Mouse (Mus musculus) MEL (cell line): ENCODE results near the gene Polr2h. TPM values are rescaled to one million over a fixed set of nuclear protein-coding genes. Genes with fewer than 3 reads are reported as not detected.
A peak's percentile ranks its signal among the peaks of the same experiment; 100 is the strongest.

Experiments
- DNase-seq: peaks from one replicate; pipeline ENCODE4 v3.0.0; 2011; ENCODE audit warnings: low read depth, low spot score
- H3K27ac ChIP-seq: 2 replicates; pipeline ENCODE4 v1.5.1; 2012; ENCODE audit warnings: low read depth, mild to moderate bottlenecking, control low read depth, low read length, moderate library complexity; ENCODE audit not compliant: control insufficient read depth
- H3K27me3 ChIP-seq, 2 experiments: fragments of 150-350 bp in 1 of 2; sonication (generic) in 1 of 2; 2 replicates each; pipeline ENCODE4 v1.6.1; 2012; ENCODE audit warnings: low read length in 2 of 2, mild to moderate bottlenecking in 2 of 2, improper control_type of control experiment in 1 of 2, moderate library complexity in 1 of 2; ENCODE audit not compliant: insufficient read depth in 2 of 2, control insufficient read depth in 1 of 2
- H3K36me3 ChIP-seq, 2 experiments: 2 replicates each; pipeline ENCODE4 v1.6.1; 2012 to 2014; ENCODE audit warnings: low read length in 2 of 2, improper control_type of control experiment in 1 of 2, inconsistent platforms in 1 of 2, mild to moderate bottlenecking in 1 of 2; ENCODE audit not compliant: insufficient read depth in 2 of 2, control insufficient read depth in 1 of 2
- H3K4me1 ChIP-seq, 2 experiments: fragments of 150-350 bp in 1 of 2; sonication (generic) in 1 of 2; 2 replicates each; pipeline ENCODE4 v1.6.1; 2012; ENCODE audit warnings: low read length in 2 of 2, improper control_type of control experiment in 1 of 2, mild to moderate bottlenecking in 1 of 2; ENCODE audit not compliant: insufficient read depth in 2 of 2, control insufficient read depth in 1 of 2
- H3K4me3 ChIP-seq, 2 experiments: fragments of 150-350 bp in 1 of 2; sonication (generic) in 1 of 2; 2 replicates each; pipeline ENCODE4 v1.5.1; 2012; ENCODE audit warnings: low read depth in 2 of 2, low read length in 2 of 2, mild to moderate bottlenecking in 2 of 2, moderate library complexity in 2 of 2, control low read depth in 1 of 2, improper control_type of control experiment in 1 of 2; ENCODE audit not compliant: control insufficient read depth in 1 of 2, insufficient read depth in 1 of 2
- H3K79me2 ChIP-seq: 2 replicates; pipeline ENCODE4 v1.6.1; 2012; ENCODE audit warnings: mild to moderate bottlenecking, low read length, moderate library complexity; ENCODE audit not compliant: control insufficient read depth, poor library complexity, insufficient read depth
- H3K9ac ChIP-seq: 2 replicates; pipeline ENCODE4 v1.6.1; 2012; ENCODE audit warnings: low read depth, mild to moderate bottlenecking, control low read depth, low read length, moderate library complexity; ENCODE audit not compliant: control insufficient read depth, poor library complexity, severe bottlenecking
- H3K9me3 ChIP-seq: fragments of 150-350 bp; sonication (generic); replicated peaks from 2 replicates; pipeline ENCODE4 v1.6.1; 2012; ENCODE audit warnings: mild to moderate bottlenecking, low read length, improper control_type of control experiment, moderate library complexity; ENCODE audit not compliant: insufficient read depth
- CHD1 ChIP-seq: IDR thresholded peaks from 2 replicates; pipeline ENCODE4 v1.6.1; 2012; ENCODE audit warnings: low read depth, mild to moderate bottlenecking, inconsistent platforms, low read length, improper control_type of control experiment
- CHD2 ChIP-seq: IDR thresholded peaks from 2 replicates; pipeline ENCODE4 v1.6.1; 2011; ENCODE audit warnings: low read length, improper control_type of control experiment
- E2F4 ChIP-seq: IDR thresholded peaks from 2 replicates; pipeline ENCODE4 v1.6.1; 2011; ENCODE audit warnings: low read depth, low read length, improper control_type of control experiment, borderline replicate concordance
- EP300 ChIP-seq, 2 experiments: IDR thresholded peaks; 2 replicates each; pipeline ENCODE4 v1.6.1; 2011; ENCODE audit warnings: improper control_type of control experiment in 2 of 2, low read length in 2 of 2, low read depth in 1 of 2, mild to moderate bottlenecking in 1 of 2
- ETS1 ChIP-seq: IDR thresholded peaks from 2 replicates; pipeline ENCODE4 v1.6.1; 2012; ENCODE audit warnings: low read depth, mild to moderate bottlenecking, inconsistent platforms, low read length, improper control_type of control experiment, moderate library complexity
- GABPA ChIP-seq: IDR thresholded peaks from 2 replicates; pipeline ENCODE4 v1.6.1; 2012; ENCODE audit warnings: low read depth, mild to moderate bottlenecking, inconsistent platforms, low read length, improper control_type of control experiment, moderate library complexity
- KAT2A ChIP-seq: conservative IDR thresholded peaks from 2 replicates; pipeline ENCODE4 v1.6.1; 2012; ENCODE audit warnings: low read depth, low read length, improper control_type of control experiment, inconsistent platforms
- MAFK ChIP-seq: IDR thresholded peaks from 2 replicates; pipeline ENCODE4 v1.6.1; 2011; ENCODE audit warnings: low read depth, mild to moderate bottlenecking, low read length, improper control_type of control experiment, borderline replicate concordance
- MAZ ChIP-seq: IDR thresholded peaks from 2 replicates; pipeline ENCODE4 v1.6.1; 2012; ENCODE audit warnings: low read depth, mild to moderate bottlenecking, inconsistent platforms, low read length, improper control_type of control experiment
- MEF2A ChIP-seq: IDR thresholded peaks from 2 replicates; pipeline ENCODE4 v1.6.1; 2014; ENCODE audit warnings: low read depth, mild to moderate bottlenecking, inconsistent platforms, low read length, improper control_type of control experiment; ENCODE audit not compliant: poor library complexity, insufficient replicate concordance, severe bottlenecking; ENCODE audit errors: extremely low read depth
- MYB ChIP-seq: IDR thresholded peaks from 2 replicates; pipeline ENCODE4 v1.6.1; 2011; ENCODE audit warnings: mild to moderate bottlenecking, low read depth, low read length, improper control_type of control experiment
- NELFE ChIP-seq: IDR thresholded peaks from 2 replicates; pipeline ENCODE4 v1.6.1; 2011; ENCODE audit warnings: low read depth, low read length, improper control_type of control experiment
- POLR2A ChIP-seq, 2 experiments: IDR thresholded peaks; 2 replicates each; pipeline ENCODE4 v1.6.1; 2011 to 2012; ENCODE audit warnings: low read length in 2 of 2, mild to moderate bottlenecking in 2 of 2, control low read depth in 1 of 2, improper control_type of control experiment in 1 of 2, low read depth in 1 of 2, moderate library complexity in 1 of 2; ENCODE audit not compliant: control insufficient read depth in 1 of 2, insufficient read depth in 1 of 2, poor library complexity in 1 of 2
- POLR2AphosphoS2 ChIP-seq: IDR thresholded peaks from 2 replicates; pipeline ENCODE4 v1.6.1; 2011; ENCODE audit warnings: low read length, improper control_type of control experiment
- POLR2AphosphoS5 ChIP-seq: IDR thresholded peaks from 2 replicates; pipeline ENCODE4 v1.6.1; 2012; ENCODE audit warnings: low read depth, borderline replicate concordance, mild to moderate bottlenecking, inconsistent platforms, low read length, moderate library complexity, mixed read lengths
- SIN3A ChIP-seq: IDR thresholded peaks from 2 replicates; pipeline ENCODE4 v1.6.1; 2012; ENCODE audit warnings: low read length, improper control_type of control experiment, inconsistent platforms
- SMC3 ChIP-seq: IDR thresholded peaks from 2 replicates; pipeline ENCODE4 v1.6.1; 2011; ENCODE audit warnings: low read depth, low read length, improper control_type of control experiment
- TAL1 ChIP-seq: IDR thresholded peaks from 2 replicates; pipeline ENCODE4 v1.6.1; 2012; ENCODE audit warnings: mild to moderate bottlenecking, inconsistent platforms, low read length, moderate library complexity, mixed read lengths
- TBP ChIP-seq: IDR thresholded peaks from 2 replicates; pipeline ENCODE4 v1.8.0; 2011; ENCODE audit warnings: low read depth, low read length, improper control_type of control experiment
- TCF12 ChIP-seq: IDR thresholded peaks from 2 replicates; pipeline ENCODE4 v1.6.1; 2014; ENCODE audit warnings: low read depth, mild to moderate bottlenecking, inconsistent platforms, low read length, improper control_type of control experiment, moderate library complexity
- UBTF ChIP-seq: IDR thresholded peaks from 2 replicates; pipeline ENCODE4 v1.6.1; 2012; ENCODE audit warnings: low read depth, mild to moderate bottlenecking, inconsistent platforms, low read length, improper control_type of control experiment, moderate library complexity, borderline replicate concordance; ENCODE audit not compliant: insufficient read depth
- USF1 ChIP-seq: IDR thresholded peaks from 2 replicates; pipeline ENCODE4 v1.6.1; 2014; ENCODE audit warnings: low read depth, mild to moderate bottlenecking, inconsistent platforms, low read length, improper control_type of control experiment, moderate library complexity
- USF2 ChIP-seq, 2 experiments: IDR thresholded peaks; 2 replicates each; pipeline ENCODE4 v1.6.1; 2011 to 2012; ENCODE audit warnings: improper control_type of control experiment in 2 of 2, low read length in 2 of 2, borderline replicate concordance in 1 of 2, inconsistent platforms in 1 of 2, low read depth in 1 of 2, mild to moderate bottlenecking in 1 of 2; ENCODE audit not compliant: insufficient read depth in 1 of 2
- ZKSCAN1 ChIP-seq: IDR thresholded peaks from 2 replicates; pipeline ENCODE4 v1.6.1; 2012; ENCODE audit warnings: low read depth, mild to moderate bottlenecking, inconsistent platforms, low read length, improper control_type of control experiment, moderate library complexity
- ZMIZ1 ChIP-seq: IDR thresholded peaks from 2 replicates; pipeline ENCODE4 v1.6.1; 2012; ENCODE audit warnings: low read depth, mild to moderate bottlenecking, inconsistent platforms, low read length, improper control_type of control experiment, moderate library complexity
- ZNF384 ChIP-seq: IDR thresholded peaks from 2 replicates; pipeline ENCODE4 v1.6.1; 2012; ENCODE audit warnings: low read depth, mild to moderate bottlenecking, inconsistent platforms, low read length, improper control_type of control experiment
- polyA plus RNA-seq, 2 experiments: library from polyadenylated mRNA; stranded (reverse) in 1 of 2; unstranded in 1 of 2; fragments of >175 nt in 1 of 2; fragments of >200 nt in 1 of 2; gene quantifications; 2 replicates each; pipeline versions ENCODE4 v1.2.1 to v1.2.4; 2012; ENCODE audit warnings: low replicate concordance in 2 of 2, low read depth in 1 of 2; ENCODE audit not compliant: insufficient read length in 2 of 2, insufficient read depth in 1 of 2, missing spikeins in 1 of 2
- total RNA-seq: library from RNA; depleted of rRNA; stranded (reverse); fragments of 300-350 nt; gene quantifications from 2 replicates; pipeline ENCODE4 v1.2.3, GENCODE M21; 2012

Gene Polr2h
- total and polyA plus RNA-seq, 3 experiments, result 95.4 to 180 TPM; not detected in 1

DNA sequence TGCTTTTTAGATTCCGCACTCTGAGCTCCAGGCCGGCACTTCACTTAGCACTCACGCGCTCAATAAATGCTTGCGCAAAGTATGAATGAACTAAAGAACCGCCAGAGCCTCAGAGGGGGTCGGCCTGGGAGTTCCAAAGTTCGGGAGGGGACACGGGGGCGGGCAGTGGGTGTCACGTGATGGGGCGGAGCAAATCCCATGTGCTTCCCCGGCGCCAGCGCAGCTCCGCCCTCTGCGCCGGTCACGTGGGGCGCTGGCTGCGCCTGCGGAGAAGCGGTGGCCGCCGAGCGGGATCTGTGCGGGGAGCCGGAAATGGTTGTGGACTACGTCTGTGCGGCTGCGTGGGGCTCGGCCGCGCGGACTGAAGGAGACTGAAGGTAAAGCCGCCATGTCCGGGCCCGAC, 45.0 kb upstream of the Polr2h start (continued):
- TF ChIP-seq POLR2AphosphoS5, result no peak
- peak; percentile 64; the same call in 1 of the 2 replicates for TF ChIP-seq MAZ
- peak; percentile 71 for TF ChIP-seq TBP
- TF ChIP-seq MAFK, result no peak
- TF ChIP-seq ZKSCAN1, result no peak
- TF ChIP-seq POLR2A (IDR thresholded peaks at IDR 0.05; ENCODE audit: control insufficient read depth in 1 of 2, insufficient read depth in 1 of 2, low read depth in 1 of 2, low read length in 2 of 2, poor library complexity in 1 of 2), result peak; percentile 60 to 86
- TF ChIP-seq SIN3A, result peak; percentile 80
- TF ChIP-seq CHD1, result no peak
- no peak for TF ChIP-seq ZNF384
- no peak for TF ChIP-seq TAL1
- no peak for TF ChIP-seq KAT2A

DNA sequence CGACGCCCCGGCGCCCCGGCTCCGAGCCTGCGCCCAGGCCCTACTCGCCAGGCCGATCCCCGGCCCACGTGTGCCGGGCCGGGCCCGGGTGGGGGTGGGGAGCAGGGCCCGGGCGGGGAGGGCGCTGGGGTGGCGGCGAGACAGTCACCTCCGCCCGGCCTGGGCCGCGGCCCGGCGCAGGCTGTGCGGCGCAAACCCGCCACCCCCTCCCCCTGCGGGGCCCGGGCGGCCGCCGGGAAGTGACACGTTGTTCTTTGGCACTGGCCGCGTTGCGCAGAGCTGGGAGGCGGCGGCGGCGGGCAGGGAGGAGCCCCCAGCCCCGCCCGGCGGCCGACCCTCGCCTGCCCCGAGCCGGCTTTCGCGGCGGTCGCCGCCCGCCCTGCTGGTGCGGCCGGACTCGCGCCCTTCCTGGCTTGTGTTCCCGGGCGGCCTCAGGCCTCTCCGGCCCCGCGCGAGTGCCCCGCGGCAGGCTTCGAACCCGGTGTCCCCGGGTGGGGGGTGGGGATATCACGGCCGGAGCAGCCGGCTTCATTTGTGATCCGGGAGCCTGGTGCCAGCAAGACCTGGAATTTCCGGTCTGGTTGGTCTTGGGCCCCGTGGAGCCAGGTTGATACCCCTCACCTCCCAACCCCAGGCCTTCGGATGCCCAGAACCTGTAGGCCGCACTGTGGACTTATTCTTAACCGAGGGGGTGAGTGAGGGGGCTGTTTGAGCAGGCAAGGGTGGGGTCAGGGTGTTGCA, 44.3 kb upstream of the Polr2h start:
- H3K27me3 ChIP-seq, result no peaks in the 10 kb centered on the region
- peaks cover 48% of the 10 kb centered on the region for H3K79me2 ChIP-seq
- peaks cover 22 to 37% of the 10 kb centered on the region in 2 experiments for H3K36me3 ChIP-seq
- peak; percentile 48 for DNase-seq
- H3K27ac ChIP-seq, result peak overlapping the region; percentile 77
- H3K4me1 ChIP-seq, result peaks cover 11 to 28% of the 10 kb centered on the region in 2 experiments
- 0 out of 2 replicates have a peak, but pooled peaks have one; percentile 1 for TF ChIP-seq USF1
- no peak for TF ChIP-seq POLR2AphosphoS2
- TF ChIP-seq POLR2A (IDR thresholded peaks at IDR 0.05; ENCODE audit: control insufficient read depth in 1 of 2, insufficient read depth in 1 of 2, low read depth in 1 of 2, low read length in 2 of 2, poor library complexity in 1 of 2), result peak in 1 of 2 experiments; percentile 32; a peak in 2 of 4 replicates
- peak overlapping the region; percentile 99 for H3K9ac ChIP-seq
- H3K4me3 ChIP-seq, result peak overlapping the region; percentile 97 to 98
- no peaks in the 10 kb centered on the region for H3K9me3 ChIP-seq

DNA sequence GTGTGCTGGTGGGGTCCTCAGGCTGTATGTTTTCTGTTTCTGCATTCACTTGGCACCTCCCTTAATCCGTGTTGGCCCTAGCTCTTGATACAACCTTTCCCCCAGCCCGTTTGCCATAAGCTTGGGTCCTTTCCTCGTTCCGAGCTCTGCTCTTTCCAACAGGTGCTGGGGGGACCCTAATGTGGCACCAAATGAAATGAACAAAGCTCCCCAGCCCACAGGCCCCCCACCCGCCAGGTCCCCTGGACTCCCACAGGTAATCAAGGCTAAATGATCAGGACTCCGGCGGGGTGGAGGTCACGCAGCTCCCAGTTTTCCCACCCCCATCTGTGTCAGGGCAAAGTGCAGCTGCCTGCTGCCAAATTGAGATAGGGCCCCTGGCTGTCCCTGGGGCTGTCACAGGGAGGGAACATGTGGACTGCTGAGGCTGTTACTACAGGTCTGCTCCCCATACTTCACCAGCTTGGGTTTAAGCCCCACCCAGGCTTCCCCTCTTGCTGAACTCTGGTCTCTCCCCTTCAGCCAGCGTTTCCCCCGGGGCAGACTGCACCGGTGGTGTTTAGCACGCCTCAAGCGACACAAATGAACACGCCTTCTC, 43.7 kb upstream of the Polr2h start:
- H3K4me1 ChIP-seq, result peaks cover 11 to 34% of the 10 kb centered on the region in 2 experiments
- peaks cover 28 to 44% of the 10 kb centered on the region in 2 experiments for H3K36me3 ChIP-seq
- peak overlapping the region; percentile 99 for H3K9ac ChIP-seq
- H3K4me3 ChIP-seq, result peak overlapping the region; percentile 97 to 98
- DNase-seq, result peak; percentile 71
- no peaks in the 10 kb centered on the region for H3K27me3 ChIP-seq
- H3K79me2 ChIP-seq, result peaks cover 54% of the 10 kb centered on the region
- no peaks in the 10 kb centered on the region for H3K9me3 ChIP-seq
- peak overlapping the region; percentile 77 for H3K27ac ChIP-seq
- TF ChIP-seq MYB, result no peak
- TF ChIP-seq MAFK, result no peak
- TF ChIP-seq UBTF, result no peak
- 0 out of 2 replicates have a peak, but pooled peaks have one; percentile 31 for TF ChIP-seq TCF12
- no peak for TF ChIP-seq MEF2A
- no peak for TF ChIP-seq ZMIZ1
- TF ChIP-seq ETS1, result peak; percentile 57
- TF ChIP-seq CHD2, result no peak
- no peak for TF ChIP-seq USF2 (IDR thresholded peaks at IDR 0.05; ENCODE audit: borderline replicate concordance in 1 of 2, insufficient read depth in 1 of 2, low read depth in 1 of 2, low read length in 2 of 2)
- TF ChIP-seq POLR2AphosphoS5, result no peak
- TF ChIP-seq SMC3, result no peak
- no peak for TF ChIP-seq NELFE
- no peak; the same call in 1 of the 2 replicates for TF ChIP-seq CHD1
- TF ChIP-seq POLR2AphosphoS2, result no peak
- TF ChIP-seq GABPA, result no peak
- TF ChIP-seq MAZ, result no peak
- TF ChIP-seq EP300 (IDR thresholded peaks at IDR 0.05; ENCODE audit: low read depth in 1 of 2, low read length in 2 of 2), result 0 out of 4 replicates have a peak, but pooled peaks of 1 of the 2 experiments have one; percentile 22
- no peak for TF ChIP-seq E2F4
